Mouse (Mus musculus) lung, embryonic 16.5 days (tissue): ENCODE measurements at regions not wholly inside any gene's neighbourhood (a gene's known extent, or its start where the extent isn't known, plus 50 kb on each side); places are given as distances from the start of the nearest gene placed in this dataset.

Experiments used
- ATAC-seq: fragments of 200-750 bp; cut with Nextera tagmentation; 2 replicates; pipeline ENCODE4 v1.8.0; 2017; ENCODE audit warnings: low read depth, mild to moderate bottlenecking, moderate library complexity
- H3K27ac ChIP-seq: fragments of 300-500 bp; sonication (generic); 2 replicates; pipeline ENCODE4 v1.5.1; 2014; ENCODE audit warnings: mild to moderate bottlenecking, control low read depth, low read length
- H3K27me3 ChIP-seq: fragments of 300-500 bp; sonication (generic); 2 replicates; pipeline ENCODE4 v1.6.1; 2014; ENCODE audit warnings: low read depth, low read length, mixed read lengths; ENCODE audit not compliant: control insufficient read depth, insufficient read depth
- H3K36me3 ChIP-seq: fragments of 300-500 bp; sonication (generic); 2 replicates; pipeline ENCODE4 v1.6.1; 2014; ENCODE audit warnings: low read length; ENCODE audit not compliant: control insufficient read depth, insufficient read depth
- H3K4me1 ChIP-seq: fragments of 300-500 bp; sonication (generic); replicated peaks from 2 replicates; pipeline ENCODE4 v1.6.1; 2014; ENCODE audit warnings: low read length, mixed read lengths; ENCODE audit not compliant: control insufficient read depth, insufficient read depth
- H3K4me2 ChIP-seq: fragments of 300-500 bp; sonication (generic); 2 replicates; pipeline ENCODE4 v1.6.1; 2014; ENCODE audit warnings: low read depth, low read length, control low read depth
- H3K4me3 ChIP-seq: fragments of 300-500 bp; sonication (generic); 2 replicates; pipeline ENCODE4 v1.5.1; 2014; ENCODE audit warnings: mild to moderate bottlenecking, low read length, control low read depth
- H3K9ac ChIP-seq: fragments of 300-500 bp; sonication (generic); 2 replicates; pipeline ENCODE4 v1.6.1; 2014; ENCODE audit warnings: low read length, control low read depth
- H3K9me3 ChIP-seq: fragments of 300-500 bp; sonication (generic); 2 replicates; pipeline ENCODE4 v1.6.1; 2016; ENCODE audit warnings: low read length; ENCODE audit not compliant: control insufficient read depth
- WGBS: fragments of 180-500 bp; shearing (Covaris S2); extraction: QIAGEN DNeasy Blood & Tissue Kit; methylation state at CpG from one replicate; pipeline ENCODE4 v1.1.7; 2014; 5-methylcytosine and 5-hydroxymethylcytosine counted together

GRCm38 (mm10) chr2:78730161-78730560 lies 137.8 kb upstream of the Ube2e3 start:
- no peak overlapping the region for H3K4me2 ChIP-seq
- H3K9me3 ChIP-seq = no peaks in the 10 kb centered on the region
- no peak overlapping the region for H3K4me3 ChIP-seq
- H3K4me1 ChIP-seq = no peaks in the 10 kb centered on the region
- no peaks in the 10 kb centered on the region for H3K27me3 ChIP-seq
- no peak overlapping the region for H3K27ac ChIP-seq
- 70% methylated on average over 6 of the region's 6 CpGs for WGBS
- ATAC-seq = no peak
- H3K36me3 ChIP-seq = no peaks in the 10 kb centered on the region
- no peak overlapping the region for H3K9ac ChIP-seq

- Histone ChIP-seq H3K27me3 (no peaks in the 10 kb centered on the region), H3K4me2 (no peak overlapping the region), H3K9me3 (no peaks in the 10 kb centered on the region), H3K9ac (no peak overlapping the region), H3K4me3 (no peak overlapping the region), H3K27ac (no peak overlapping the region), H3K36me3 (no peaks in the 10 kb centered on the region), H3K4me1 (peaks cover 6% of the 10 kb centered on the region)
- WGBS = 93% methylated on average over 7 of the region's 7 CpGs
- ATAC-seq = no peak
Measured at GRCm38 (mm10) chr2:78726060-78726459, 141.9 kb upstream of the Ube2e3 start.

GRCm38 (mm10) chr2:78724416-78724815 lies 143.5 kb upstream of the Ube2e3 start:
- Histone ChIP-seq H3K27me3 (no peaks in the 10 kb centered on the region), H3K9ac (no peak overlapping the region), H3K9me3 (no peaks in the 10 kb centered on the region), H3K4me3 (no peak overlapping the region), H3K4me1 (peaks cover 6% of the 10 kb centered on the region), H3K4me2 (no peak overlapping the region), H3K27ac (no peak overlapping the region), H3K36me3 (no peaks in the 10 kb centered on the region)
- no peak for ATAC-seq
- 26% methylated on average over 2 of the region's 2 CpGs for WGBS

GRCm38 (mm10) chr2:78723423-78723822 lies 144.5 kb upstream of the Ube2e3 start:
- Histone ChIP-seq H3K4me3 (no peak overlapping the region), H3K36me3 (no peaks in the 10 kb centered on the region), H3K9me3 (no peaks in the 10 kb centered on the region), H3K4me2 (no peak overlapping the region), H3K9ac (no peak overlapping the region), H3K4me1 (peaks cover 6% of the 10 kb centered on the region), H3K27me3 (no peaks in the 10 kb centered on the region), H3K27ac (no peak overlapping the region)
- WGBS = 95% methylated on average over 3 of the region's 3 CpGs
- peak; percentile 83 for ATAC-seq

- H3K4me3 ChIP-seq = no peak overlapping the region
- peaks cover 6% of the 10 kb centered on the region for H3K4me1 ChIP-seq
- H3K36me3 ChIP-seq = no peaks in the 10 kb centered on the region
- no peak overlapping the region for H3K9ac ChIP-seq
- no peaks in the 10 kb centered on the region for H3K27me3 ChIP-seq
- WGBS = 32% methylated on average over 6 of the region's 6 CpGs
- no peak overlapping the region for H3K27ac ChIP-seq
- no peak overlapping the region for H3K4me2 ChIP-seq
- H3K9me3 ChIP-seq = no peaks in the 10 kb centered on the region
- peak; percentile 76 for ATAC-seq
Measured at GRCm38 (mm10) chr2:78722739-78723138, 145.2 kb upstream of the Ube2e3 start.

GRCm38 (mm10) chr2:78718550-78718949 lies 149.4 kb upstream of the Ube2e3 start:
- Histone ChIP-seq H3K27me3 (no peaks in the 10 kb centered on the region), H3K9me3 (no peaks in the 10 kb centered on the region), H3K36me3 (no peaks in the 10 kb centered on the region), H3K27ac (no peak overlapping the region), H3K4me2 (no peak overlapping the region), H3K9ac (no peak overlapping the region), H3K4me1 (0 out of 2 replicates have a peak, but pooled peaks cover under 1% of the 10 kb centered on the region), H3K4me3 (no peak overlapping the region)
- 46% methylated on average over 1 of the region's 1 CpGs for WGBS
- peak; percentile 23; the same call in 1 of the 2 replicates for ATAC-seq

GRCm38 (mm10) chr2:78716157-78716798 lies 151.6 kb upstream of the Ube2e3 start:
- Histone ChIP-seq H3K9ac (no peak overlapping the region), H3K36me3 (no peaks in the 10 kb centered on the region), H3K27ac (no peak overlapping the region), H3K4me3 (no peak overlapping the region), H3K27me3 (no peaks in the 10 kb centered on the region), H3K4me2 (no peak overlapping the region), H3K4me1 (no peaks in the 10 kb centered on the region), H3K9me3 (no peaks in the 10 kb centered on the region)
- ATAC-seq = no peak
- 43% methylated on average over 7 of the region's 7 CpGs for WGBS

GRCm38 (mm10) chr2:78694851-78695250 lies 173.1 kb upstream of the Ube2e3 start:
- Histone ChIP-seq H3K9ac (no peak overlapping the region), H3K27ac (no peak overlapping the region), H3K27me3 (no peaks in the 10 kb centered on the region), H3K9me3 (no peaks in the 10 kb centered on the region), H3K4me1 (no peaks in the 10 kb centered on the region), H3K36me3 (no peaks in the 10 kb centered on the region), H3K4me3 (no peak overlapping the region), H3K4me2 (no peak overlapping the region)
- 83% methylated on average over 6 of the region's 6 CpGs for WGBS
- no peak for ATAC-seq

GRCm38 (mm10) chr2:78656668-78657067 lies 211.3 kb upstream of the Ube2e3 start:
- no peaks in the 10 kb centered on the region for H3K9me3 ChIP-seq
- no peak for ATAC-seq
- no peaks in the 10 kb centered on the region; the same call in 1 of the 2 replicates for H3K4me1 ChIP-seq
- no peak overlapping the region for H3K27ac ChIP-seq
- no peak overlapping the region for H3K4me3 ChIP-seq
- no peaks in the 10 kb centered on the region for H3K36me3 ChIP-seq
- WGBS = 75% methylated on average over 2 of the region's 2 CpGs
- H3K27me3 ChIP-seq = no peaks in the 10 kb centered on the region
- no peak overlapping the region for H3K4me2 ChIP-seq
- no peak overlapping the region for H3K9ac ChIP-seq
